Mouse (Mus musculus) midbrain, embryonic 16.5 days (tissue): ENCODE measurements at regions not wholly inside any gene's neighbourhood (a gene's known extent, or its start where the extent isn't known, plus 50 kb on each side); places are given as distances from the start of the nearest gene placed in this dataset.

ENCODE experiments used
- ATAC-seq: fragments of 200-750 bp; cut with Nextera tagmentation; 2 replicates; pipeline ENCODE4 v1.8.0; 2017; ENCODE audit warnings: moderate TSS enrichment
- H3K27ac ChIP-seq: fragments of 300-500 bp; sonication (generic); 2 replicates; pipeline ENCODE4 v1.5.1; 2014; ENCODE audit warnings: mild to moderate bottlenecking, low read length, mixed read lengths
- H3K27me3 ChIP-seq: fragments of 300-500 bp; sonication (generic); 2 replicates; pipeline ENCODE4 v1.6.1; 2014; ENCODE audit warnings: low read depth, low read length, mixed read lengths; ENCODE audit not compliant: control insufficient read depth, insufficient read depth
- H3K36me3 ChIP-seq: fragments of 300-500 bp; sonication (generic); 2 replicates; pipeline ENCODE4 v1.6.1; 2014; ENCODE audit warnings: mild to moderate bottlenecking, low read length, moderate library complexity, mixed read lengths; ENCODE audit not compliant: control insufficient read depth, insufficient read depth
- H3K4me1 ChIP-seq: fragments of 300-500 bp; sonication (generic); 2 replicates; pipeline ENCODE4 v1.6.1; 2014; ENCODE audit warnings: mild to moderate bottlenecking, low read length, mixed read lengths; ENCODE audit not compliant: control insufficient read depth, insufficient read depth
- H3K4me2 ChIP-seq: fragments of 300-500 bp; sonication (generic); 2 replicates; pipeline ENCODE4 v1.6.1; 2014; ENCODE audit warnings: mild to moderate bottlenecking, low read length, mixed read lengths
- H3K4me3 ChIP-seq: fragments of 300-500 bp; sonication (generic); 2 replicates; pipeline ENCODE4 v1.5.1; 2014; ENCODE audit warnings: low read depth, mild to moderate bottlenecking, low read length, moderate library complexity, mixed read lengths
- H3K9ac ChIP-seq: fragments of 300-500 bp; sonication (generic); 2 replicates; pipeline ENCODE4 v1.6.1; 2014; ENCODE audit warnings: low read depth, low read length, mixed read lengths
- H3K9me3 ChIP-seq: fragments of 300-500 bp; sonication (generic); replicated peaks from 2 replicates; pipeline ENCODE4 v1.6.1; 2014; ENCODE audit warnings: mild to moderate bottlenecking, low read length, mixed read lengths; ENCODE audit not compliant: control insufficient read depth, poor library complexity, severe bottlenecking
- WGBS: fragments of 180-500 bp; shearing (Covaris S2); extraction: QIAGEN DNeasy Blood & Tissue Kit; methylation state at CpG from one replicate; pipeline ENCODE4 v1.1.7; 2014; 5-methylcytosine and 5-hydroxymethylcytosine counted together

- no peaks in the 10 kb centered on the region for H3K9me3 ChIP-seq
- ATAC-seq = no peak
Observed at GRCm38 (mm10) chr2:47894806-47895205, 919.1 kb upstream of the Acvr2a start.

GRCm38 (mm10) chr2:47914270-47914669 is 899.6 kb upstream of the Acvr2a start:
- no peaks in the 10 kb centered on the region for H3K9me3 ChIP-seq
- no peaks in the 10 kb centered on the region for H3K4me1 ChIP-seq
- H3K9ac ChIP-seq = no peak overlapping the region
- no peaks in the 10 kb centered on the region for H3K27me3 ChIP-seq
- no peak overlapping the region for H3K27ac ChIP-seq
- no peaks in the 10 kb centered on the region for H3K36me3 ChIP-seq
- H3K4me3 ChIP-seq = no peak overlapping the region
- 70% methylated on average over 1 of the region's 1 CpGs for WGBS
- no peak overlapping the region for H3K4me2 ChIP-seq
- no peak for ATAC-seq

More at GRCm38 (mm10) chr2:47894806-47895205, 919.1 kb upstream of the Acvr2a start:
- Histone ChIP-seq H3K9ac (no peak overlapping the region), H3K4me2 (no peak overlapping the region), H3K4me3 (no peak overlapping the region), H3K27me3 (no peaks in the 10 kb centered on the region), H3K36me3 (no peaks in the 10 kb centered on the region), H3K27ac (no peak overlapping the region), H3K4me1 (no peaks in the 10 kb centered on the region)

GRCm38 (mm10) chr2:47914986-47915485 is 898.9 kb upstream of the Acvr2a start:
- Histone ChIP-seq H3K4me2 (no peak overlapping the region), H3K27me3 (no peaks in the 10 kb centered on the region), H3K9ac (no peak overlapping the region), H3K4me1 (no peaks in the 10 kb centered on the region), H3K36me3 (no peaks in the 10 kb centered on the region), H3K27ac (no peak overlapping the region), H3K4me3 (no peak overlapping the region), H3K9me3 (no peaks in the 10 kb centered on the region)
- 69% methylated on average over 4 of the region's 4 CpGs for WGBS
- ATAC-seq = no peak

- H3K27me3 ChIP-seq = no peaks in the 10 kb centered on the region
- H3K4me2 ChIP-seq = no peak overlapping the region
- H3K27ac ChIP-seq = no peak overlapping the region
- H3K9ac ChIP-seq = no peak overlapping the region
- no peaks in the 10 kb centered on the region for H3K9me3 ChIP-seq
- H3K36me3 ChIP-seq = no peaks in the 10 kb centered on the region
- H3K4me1 ChIP-seq = no peaks in the 10 kb centered on the region
- no peak for ATAC-seq
- no peak overlapping the region for H3K4me3 ChIP-seq
Observed at GRCm38 (mm10) chr2:47922965-47923364, 890.9 kb upstream of the Acvr2a start.

GRCm38 (mm10) chr2:47926620-47927019 is 887.3 kb upstream of the Acvr2a start:
- H3K9me3 ChIP-seq = no peaks in the 10 kb centered on the region
- H3K4me1 ChIP-seq = no peaks in the 10 kb centered on the region
- H3K36me3 ChIP-seq = no peaks in the 10 kb centered on the region
- no peaks in the 10 kb centered on the region for H3K27me3 ChIP-seq
- no peak overlapping the region for H3K9ac ChIP-seq
- H3K4me2 ChIP-seq = no peak overlapping the region
- no peak overlapping the region for H3K4me3 ChIP-seq
- ATAC-seq = no peak
- H3K27ac ChIP-seq = no peak overlapping the region

GRCm38 (mm10) chr2:47945061-47945460 is 868.8 kb upstream of the Acvr2a start:
- Histone ChIP-seq H3K27me3 (no peaks in the 10 kb centered on the region), H3K9me3 (no peaks in the 10 kb centered on the region), H3K36me3 (no peaks in the 10 kb centered on the region), H3K4me3 (no peak overlapping the region), H3K27ac (no peak overlapping the region), H3K4me1 (no peaks in the 10 kb centered on the region), H3K4me2 (no peak overlapping the region), H3K9ac (no peak overlapping the region)
- no peak for ATAC-seq

- Histone ChIP-seq H3K9ac (no peak overlapping the region), H3K27me3 (no peaks in the 10 kb centered on the region), H3K27ac (no peak overlapping the region), H3K9me3 (0 out of 2 replicates have a peak, but pooled peaks cover 2% of the 10 kb centered on the region), H3K36me3 (no peaks in the 10 kb centered on the region), H3K4me2 (no peak overlapping the region), H3K4me1 (no peaks in the 10 kb centered on the region), H3K4me3 (no peak overlapping the region)
- WGBS = 65% methylated on average over 1 of the region's 1 CpGs
- no peak for ATAC-seq
Observed at GRCm38 (mm10) chr2:47991132-47991531, 822.8 kb upstream of the Acvr2a start.

- H3K9ac ChIP-seq = no peak overlapping the region
- 74% methylated on average over 5 of the region's 5 CpGs for WGBS
- H3K27me3 ChIP-seq = no peaks in the 10 kb centered on the region
- no peak for ATAC-seq
- no peaks in the 10 kb centered on the region for H3K9me3 ChIP-seq
- no peaks in the 10 kb centered on the region for H3K36me3 ChIP-seq
- no peaks in the 10 kb centered on the region for H3K4me1 ChIP-seq
- no peak overlapping the region for H3K27ac ChIP-seq
- H3K4me2 ChIP-seq = no peak overlapping the region
- no peak overlapping the region for H3K4me3 ChIP-seq
Observed at GRCm38 (mm10) chr2:47994185-47994584, 819.7 kb upstream of the Acvr2a start.

- Histone ChIP-seq H3K9ac (no peak overlapping the region), H3K4me1 (no peaks in the 10 kb centered on the region), H3K27me3 (no peaks in the 10 kb centered on the region), H3K4me3 (no peak overlapping the region), H3K27ac (no peak overlapping the region), H3K36me3 (no peaks in the 10 kb centered on the region), H3K4me2 (no peak overlapping the region), H3K9me3 (no peaks in the 10 kb centered on the region)
- 0 out of 2 replicates have a peak, but pooled peaks have one; percentile 66 for ATAC-seq
- WGBS = 87% methylated on average over 6 of the region's 6 CpGs
Observed at GRCm38 (mm10) chr2:48001230-48001629, 812.7 kb upstream of the Acvr2a start.
